Mouse (Mus musculus) erythroid progenitor cell, adult 5-6 weeks (primary cell): Measurements from ENCODE around the gene Kiz. TPM values are rescaled to one million over a fixed set of nuclear protein-coding genes. Genes with fewer than 3 reads are reported as not detected.

Source experiments
- ATAC-seq: replicated peaks from 2 replicates; pipeline ENCODE4 v1.8.0; 2016; ENCODE audit warnings: moderate number of reproducible peaks, mild to moderate bottlenecking, moderate TSS enrichment, inconsistent platforms; ENCODE audit not compliant: poor library complexity, low FRiP score, severe bottlenecking
- total RNA-seq, 2 experiments: library from RNA; stranded (forward) in 1 of 2; stranded (reverse) in 1 of 2; fragments of 150-400 nt in 1 of 2; fragments of 186-747, 209-891 nt in 1 of 2; gene quantifications; 2 replicates each; pipeline versions ENCODE4 v1.2.3 to v1.2.4; 2015 to 2017; ENCODE audit warnings: low replicate concordance in 2 of 2

Gene Kiz
- total RNA-seq (2015; ENCODE audit: low replicate concordance) (28.1 and 32.4 TPM in 2 replicates), total RNA-seq (2017; ENCODE audit: low replicate concordance) (25.7 and 41.7 TPM in 2 replicates)

DNA sequence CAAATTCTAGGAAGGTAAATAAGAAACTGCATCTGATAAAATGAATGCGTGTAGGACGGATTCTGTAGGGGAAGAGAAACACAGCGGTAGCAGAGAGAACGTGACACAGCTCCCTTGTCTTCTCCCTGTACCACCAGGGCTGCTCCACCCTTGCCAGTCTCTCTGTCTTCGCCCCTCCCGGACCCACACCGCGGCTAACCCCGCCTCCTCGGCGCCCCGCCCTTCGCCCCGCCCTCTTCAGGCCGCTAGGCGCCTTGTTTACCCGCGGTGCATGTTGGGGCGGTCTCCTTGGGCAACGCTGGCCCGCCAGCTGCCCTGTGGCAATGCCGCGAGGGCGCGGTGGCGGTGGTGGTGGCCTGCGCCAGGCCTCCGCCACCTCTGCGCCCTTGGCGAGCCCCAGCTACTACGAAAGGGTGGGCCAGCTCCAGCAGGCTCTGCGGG, at the start of gene Kiz:
TSS of gene Kiz (plus strand) at position 266 of the 441 bp plus-strand sequence.
- ATAC-seq: peak; percentile 96

DNA sequence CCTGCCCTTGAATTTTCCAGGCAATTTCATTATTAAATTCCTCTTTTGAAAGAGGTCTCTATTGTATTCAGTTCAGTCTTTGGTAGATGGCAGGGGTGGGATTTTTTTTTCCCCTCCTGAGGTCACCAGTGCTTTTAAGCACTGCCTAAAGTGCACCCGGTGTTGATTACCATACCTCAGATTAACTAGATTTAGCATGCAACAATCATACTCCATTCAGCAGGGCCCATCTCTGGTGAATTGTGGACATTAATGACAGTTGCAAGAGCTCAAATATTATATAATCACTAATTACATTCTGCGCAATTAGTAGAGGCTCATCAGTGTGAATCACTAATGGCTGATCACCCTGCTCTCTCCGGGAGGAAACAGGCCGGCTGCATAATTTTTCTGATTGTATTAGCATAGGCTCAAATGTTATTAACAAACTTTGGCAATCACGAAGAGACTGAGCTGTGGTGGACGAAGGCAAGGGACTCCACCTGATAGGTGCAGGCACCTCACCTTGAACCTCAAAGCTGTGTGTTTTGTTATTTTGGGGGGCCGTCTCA, 45.9 kb upstream of the Kiz start:
- ATAC-seq: no peak

DNA sequence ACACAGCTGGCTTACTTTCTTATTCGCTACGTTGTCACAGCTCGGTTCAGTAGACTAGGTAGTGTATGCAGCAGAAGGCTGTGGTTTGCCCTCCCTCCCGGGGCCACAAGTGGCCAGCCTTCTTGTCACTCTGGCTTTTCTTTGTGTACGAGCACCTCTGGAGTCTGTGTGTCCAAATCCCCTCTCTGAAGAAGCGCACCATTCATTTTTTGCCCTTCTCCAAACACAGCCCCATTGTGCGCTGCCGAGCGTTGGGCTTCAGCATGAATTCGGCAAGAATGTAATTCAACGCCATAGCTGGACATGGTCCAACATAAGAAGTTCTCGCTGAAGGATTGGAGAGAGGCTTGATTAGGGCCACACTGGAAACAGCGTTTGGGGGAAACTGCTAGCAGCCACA, 45.0 kb upstream of the Kiz start:
- no peak for ATAC-seq

DNA sequence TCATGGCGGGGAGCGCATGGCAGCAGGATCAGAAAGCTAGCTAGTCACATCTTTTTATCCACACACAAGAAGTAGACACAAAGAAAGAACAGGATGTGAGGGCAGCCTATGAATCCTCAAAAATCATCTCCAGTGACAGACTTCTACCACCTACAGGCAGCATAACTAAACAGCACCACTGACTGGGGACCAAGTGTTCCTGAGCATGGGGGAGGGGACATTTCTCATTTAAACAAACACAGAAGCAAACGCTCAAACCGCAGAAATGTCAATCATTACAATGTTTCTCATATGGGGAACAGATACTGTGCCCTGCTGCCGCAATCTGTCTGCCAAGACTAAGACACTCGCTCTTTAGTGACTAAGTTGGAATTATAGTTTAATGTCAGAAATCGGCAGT, 40.7 kb upstream of the Kiz start:
- ATAC-seq: no peak

DNA sequence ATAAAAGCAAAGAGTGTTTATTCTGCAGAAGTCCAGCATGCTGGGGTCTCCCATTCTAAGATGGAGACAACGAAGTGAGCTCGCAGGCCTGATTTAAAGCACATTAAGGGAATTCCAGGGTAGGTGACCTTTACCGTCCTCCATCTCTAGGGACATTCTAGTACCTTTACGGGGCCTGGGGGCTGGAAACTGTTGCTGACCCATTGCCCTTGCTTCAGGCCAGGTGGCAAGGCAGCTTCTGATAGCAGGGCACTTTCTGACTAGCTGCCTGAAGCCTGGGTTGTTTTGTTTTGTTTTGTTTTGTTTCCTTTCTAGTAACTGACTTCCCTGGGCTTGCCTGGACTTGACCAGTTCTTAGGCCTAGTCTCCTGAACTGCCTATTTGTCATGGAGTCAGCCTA, 36.6 kb upstream of the Kiz start:
- no peak for ATAC-seq

DNA sequence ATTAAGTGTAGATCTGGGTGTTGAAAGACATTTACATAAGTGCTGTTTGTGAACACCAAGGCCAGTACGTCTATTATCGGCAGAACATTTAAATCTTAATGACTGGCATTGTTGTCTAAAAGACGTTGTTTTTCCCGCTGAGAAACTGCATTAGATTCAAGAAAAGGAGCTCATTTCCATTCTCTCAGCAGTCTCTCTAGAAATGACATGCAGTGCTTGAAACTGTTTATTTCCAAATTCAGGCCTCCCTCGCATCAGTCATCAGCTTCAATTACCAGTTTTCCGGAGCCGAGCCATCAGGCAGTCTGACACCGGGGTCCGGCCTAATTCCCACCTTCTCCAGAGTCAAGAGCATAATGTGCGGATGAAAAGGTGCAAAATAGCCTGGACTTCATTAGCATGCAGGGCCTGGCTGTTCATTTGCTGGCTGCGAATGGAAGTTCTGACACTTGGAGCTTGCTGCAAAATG, 32.1 kb upstream of the Kiz start:
- ATAC-seq: no peak

DNA sequence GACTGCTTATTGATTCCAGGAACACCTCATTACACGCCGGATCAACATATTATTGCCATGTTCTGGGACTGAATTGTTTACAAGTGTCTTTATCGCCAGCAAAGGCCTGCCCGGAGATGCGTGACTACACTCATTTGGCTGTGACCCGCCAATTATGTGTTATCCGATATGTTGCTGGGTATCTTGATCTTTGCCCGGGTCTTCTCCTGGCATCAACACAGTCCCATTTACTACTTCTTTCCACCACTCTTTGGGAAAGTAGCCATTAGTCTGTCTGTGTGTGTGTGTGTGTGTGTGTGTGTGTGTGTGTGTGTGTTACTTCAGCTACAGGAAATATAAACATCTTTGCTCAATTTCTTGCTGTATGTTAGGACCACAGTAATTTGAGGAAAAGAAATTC, 31.6 kb upstream of the Kiz start:
- no peak for ATAC-seq

DNA sequence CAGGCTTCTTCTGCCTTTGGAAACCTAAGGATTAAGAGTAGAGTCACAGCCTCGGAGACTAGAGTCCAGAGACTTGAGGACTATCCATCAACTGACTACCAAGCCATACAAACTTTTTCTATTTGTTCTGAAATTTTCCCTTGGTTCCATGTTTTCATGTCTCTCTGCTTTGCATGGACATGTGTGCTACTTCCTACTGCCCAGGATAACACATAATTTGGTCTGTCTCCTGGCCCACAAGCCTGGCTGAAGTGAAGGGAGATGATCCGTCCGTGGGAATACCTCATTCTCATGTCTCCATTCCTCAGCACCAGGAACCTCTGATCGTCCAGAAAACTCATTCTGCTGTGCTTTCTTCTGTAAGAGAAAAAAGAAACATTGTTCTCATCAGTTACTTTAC, 27.7 kb upstream of the Kiz start:
- ATAC-seq: no peak

DNA sequence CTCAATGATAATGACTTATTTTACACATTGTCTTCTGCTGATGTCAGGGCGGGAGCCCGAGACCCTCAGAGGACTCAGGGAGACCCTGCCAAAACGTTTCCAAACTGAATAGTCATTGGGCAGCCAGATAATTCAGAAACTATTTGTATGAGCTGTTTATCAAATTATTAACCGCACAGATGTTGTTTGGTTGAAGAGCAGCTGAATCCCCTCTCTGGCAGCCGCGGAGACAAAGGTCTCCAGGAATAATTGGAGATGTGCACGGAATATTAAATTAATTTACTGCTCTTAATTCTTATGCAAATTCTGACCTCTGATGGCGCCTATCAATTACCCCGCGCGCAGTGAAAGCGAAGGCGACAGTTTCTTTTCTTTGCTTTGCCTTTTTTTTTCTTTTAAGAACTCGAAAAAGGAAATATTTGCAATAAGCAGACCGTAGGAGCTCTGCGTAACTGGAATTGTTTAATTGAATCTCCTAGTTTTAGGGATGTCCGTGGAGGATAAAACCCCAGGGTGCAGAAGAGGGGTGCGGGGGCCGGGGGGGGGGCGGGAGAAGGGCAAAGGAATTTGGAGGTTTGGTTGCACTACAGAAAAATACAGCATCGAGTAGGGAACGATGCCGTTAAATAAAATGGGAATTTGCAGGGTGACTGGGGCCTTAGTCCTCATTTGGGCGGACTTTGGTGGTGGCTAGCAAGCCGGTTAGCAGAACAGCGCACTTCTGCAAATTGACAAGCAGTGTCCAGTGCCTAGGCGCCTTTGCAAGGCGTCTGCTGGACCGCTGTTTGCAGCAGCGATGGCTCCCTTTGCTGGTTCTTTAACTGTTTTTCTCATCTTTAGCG, 22.2 kb upstream of the Kiz start:
- ATAC-seq: no peak

DNA sequence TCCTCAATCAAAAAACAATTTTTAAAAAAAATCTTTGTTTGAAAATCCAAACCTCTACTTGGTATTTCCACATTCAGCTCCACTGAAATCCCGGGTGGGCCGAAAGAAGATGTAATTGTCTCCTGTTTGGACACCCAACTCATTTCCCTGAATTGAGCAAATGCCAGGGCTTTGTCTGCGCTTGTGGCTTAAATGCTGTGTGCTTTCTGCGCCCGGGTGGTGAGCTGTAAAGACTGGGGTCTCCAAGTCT, 21.7 kb upstream of the Kiz start:
- ATAC-seq: no peak

DNA sequence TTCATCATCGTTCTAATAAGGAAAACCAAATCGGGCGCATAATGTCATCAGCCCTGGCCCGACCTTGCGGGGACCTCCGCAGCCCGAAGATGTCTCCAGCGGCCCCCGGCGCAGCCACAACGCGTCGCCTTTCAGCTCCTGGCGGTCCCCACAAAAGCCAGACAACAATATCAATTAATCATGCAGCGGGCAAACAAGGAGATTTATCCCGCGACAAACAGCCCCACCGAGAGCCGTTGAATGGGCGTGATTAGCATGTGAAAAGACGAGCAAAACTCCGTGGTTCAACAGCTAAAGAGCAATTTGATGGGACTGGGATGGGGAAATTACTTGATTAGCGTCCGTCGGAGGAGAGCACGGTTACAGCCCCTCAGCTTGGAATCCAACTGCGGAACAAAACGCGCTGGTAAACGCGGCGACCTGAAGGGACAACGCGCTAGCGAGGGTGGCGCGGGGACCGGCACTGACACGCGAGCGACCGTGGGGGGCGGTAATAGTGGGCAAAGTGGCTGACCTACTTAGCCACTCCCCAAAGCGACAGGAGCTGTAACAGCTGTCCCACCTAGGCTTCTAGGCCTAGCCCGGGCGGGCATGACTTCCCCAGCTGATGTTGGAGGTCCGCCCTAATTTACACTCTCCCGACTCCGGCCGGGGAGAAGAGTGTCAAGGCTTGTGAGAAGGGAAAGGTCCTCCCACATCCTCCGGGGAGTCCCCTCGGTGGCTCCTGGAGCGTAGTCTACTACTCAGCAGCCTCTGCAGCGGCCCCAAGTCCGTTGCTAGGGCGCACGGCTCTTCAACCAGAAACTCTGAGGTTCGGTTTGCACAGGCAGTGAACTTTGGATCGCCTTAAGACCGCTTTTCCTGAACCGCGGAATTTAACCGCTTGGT, 21.1 kb upstream of the Kiz start:
- no peak for ATAC-seq

DNA sequence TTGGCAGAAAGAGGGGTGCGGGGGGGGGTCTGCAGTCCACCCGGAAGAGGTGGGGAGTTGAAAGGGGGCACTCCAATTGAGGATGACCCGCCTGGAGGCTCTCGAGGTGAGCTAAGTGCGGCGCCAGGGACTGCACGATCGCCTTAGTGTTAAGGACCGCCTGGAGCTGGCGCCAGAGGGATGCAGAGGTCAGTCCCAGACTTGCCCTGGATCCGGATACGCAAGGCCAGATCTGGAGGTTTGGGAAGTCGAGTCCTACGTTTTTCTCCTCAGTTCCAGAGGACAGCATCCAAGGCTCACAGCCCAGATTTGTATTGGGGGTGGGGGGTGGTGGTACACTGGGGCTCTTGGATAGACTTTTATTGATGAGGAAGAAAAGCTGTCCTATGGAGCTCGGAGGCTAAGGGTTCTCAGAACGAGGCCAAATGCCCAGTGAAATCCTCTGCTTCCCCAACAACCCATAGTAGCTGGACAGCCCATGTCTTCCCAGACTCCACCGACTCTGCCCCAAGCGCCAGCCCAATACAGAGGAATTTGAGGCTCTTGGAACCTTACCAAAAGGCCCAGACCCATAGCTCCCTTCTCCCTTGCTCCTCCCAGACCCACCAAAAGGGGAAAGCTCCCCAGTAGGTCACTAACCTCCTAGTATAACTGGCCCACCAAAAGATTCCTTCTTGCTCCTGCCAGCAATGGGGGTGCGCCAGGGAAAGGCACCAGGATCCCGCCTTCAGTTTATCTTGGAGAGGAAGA, 20.2 kb upstream of the Kiz start:
- no peak for ATAC-seq

DNA sequence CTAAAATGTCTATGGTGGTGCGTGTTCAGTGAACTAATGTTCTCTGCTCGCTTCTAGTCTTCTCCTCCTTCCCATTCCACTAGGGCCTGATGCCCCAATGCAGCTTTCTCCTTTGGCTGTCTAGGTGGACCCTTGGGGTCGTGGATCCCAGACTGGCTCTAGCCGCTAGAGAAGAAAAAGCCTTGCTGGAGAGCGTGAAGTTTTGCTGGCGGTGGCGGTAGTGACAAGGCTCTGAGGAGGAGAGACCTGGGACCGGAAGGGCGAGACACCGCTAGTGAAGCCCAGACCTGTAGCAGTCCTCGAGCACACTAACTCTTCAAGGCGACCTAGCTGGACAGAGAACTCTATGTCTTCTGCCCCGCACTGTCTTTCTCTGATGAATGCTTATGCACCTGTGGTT, 19.4 kb upstream of the Kiz start:
- no peak for ATAC-seq

DNA sequence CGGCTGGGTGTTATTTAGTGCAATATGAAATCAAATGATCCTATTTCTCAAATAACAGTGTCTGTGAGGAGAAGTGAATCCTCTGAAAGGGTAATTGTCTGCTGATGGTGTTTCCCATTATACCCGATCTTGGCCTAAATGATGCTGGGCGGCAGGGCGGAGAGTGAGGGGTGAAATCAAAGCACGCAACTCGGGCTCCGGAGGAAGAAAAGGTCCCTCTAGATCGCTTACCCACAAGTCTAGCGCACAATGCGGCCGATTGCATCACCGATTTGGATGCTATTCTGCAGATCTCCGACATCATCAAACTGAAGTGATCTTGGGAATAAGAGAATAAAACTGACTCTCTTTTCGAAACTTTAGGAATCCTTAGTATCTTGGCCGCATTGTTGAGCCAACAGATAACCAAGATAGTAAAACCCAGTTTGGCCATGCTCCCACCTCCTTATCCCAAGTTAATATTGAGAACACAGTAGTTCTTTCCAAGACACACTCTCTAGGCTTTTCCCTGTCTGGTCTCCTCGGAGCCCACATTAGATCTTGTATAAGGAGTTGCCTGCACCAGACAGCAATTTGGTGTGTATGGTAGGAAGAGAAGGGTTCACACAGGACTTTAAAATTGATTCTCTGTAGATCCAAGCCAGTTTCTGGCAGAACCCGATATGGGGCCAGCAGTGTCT, 18.7 kb upstream of the Kiz start:
- ATAC-seq: no peak

DNA sequence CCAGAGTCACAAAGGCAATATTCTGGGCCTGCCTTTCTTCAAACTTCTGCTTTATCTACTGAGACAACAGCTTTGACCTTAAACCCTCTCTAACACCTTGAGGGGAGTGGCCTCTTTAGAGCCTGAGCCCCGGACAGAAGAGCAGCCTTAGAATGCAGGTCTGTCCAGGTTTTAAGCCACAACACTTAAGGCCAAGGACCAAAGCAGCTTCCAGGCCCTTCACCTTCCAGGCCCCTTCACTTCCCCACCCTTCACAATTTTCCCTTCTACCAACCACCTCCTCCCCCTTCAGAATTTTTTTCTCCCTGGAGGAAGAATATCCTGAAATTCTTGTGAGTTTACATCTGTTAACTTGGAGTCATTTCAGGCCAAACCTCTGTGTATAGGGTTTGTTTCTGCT, 18.0 kb upstream of the Kiz start:
- ATAC-seq: no peak

DNA sequence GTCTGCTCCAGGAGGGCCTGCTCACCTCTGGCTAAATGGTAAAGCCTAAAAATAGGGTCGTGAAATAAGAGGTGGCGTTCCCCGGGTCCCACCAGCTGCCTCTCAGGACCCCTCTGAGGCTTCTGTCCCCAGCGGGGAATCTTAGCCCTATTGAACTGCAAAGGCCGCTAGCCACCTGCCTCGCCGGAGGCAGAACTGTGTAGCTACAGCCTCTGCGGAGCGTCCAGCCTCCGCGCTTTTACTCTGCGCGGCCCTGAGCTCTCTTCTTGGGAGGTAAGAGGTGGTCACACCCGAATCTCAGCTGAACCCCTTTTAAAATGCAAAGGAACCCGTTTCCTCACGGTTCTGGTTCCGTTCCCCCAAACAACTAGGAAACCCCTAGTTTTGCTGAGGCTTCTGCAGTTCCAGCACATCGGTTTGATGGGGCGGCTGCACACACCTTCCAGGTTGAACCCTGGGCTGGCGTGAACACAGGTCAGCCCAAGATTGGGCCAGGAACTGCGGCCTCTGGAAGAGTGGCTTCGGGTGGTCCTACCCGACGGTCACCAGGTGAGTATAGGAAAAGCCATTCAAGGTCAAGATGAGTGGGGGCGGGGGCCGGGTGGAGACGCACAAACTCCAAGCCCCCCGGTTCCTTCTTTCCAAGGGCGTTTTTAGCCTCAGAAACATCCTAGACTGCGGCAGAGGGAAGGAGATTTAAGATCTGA, 16.9 kb upstream of the Kiz start:
- ATAC-seq: no peak

DNA sequence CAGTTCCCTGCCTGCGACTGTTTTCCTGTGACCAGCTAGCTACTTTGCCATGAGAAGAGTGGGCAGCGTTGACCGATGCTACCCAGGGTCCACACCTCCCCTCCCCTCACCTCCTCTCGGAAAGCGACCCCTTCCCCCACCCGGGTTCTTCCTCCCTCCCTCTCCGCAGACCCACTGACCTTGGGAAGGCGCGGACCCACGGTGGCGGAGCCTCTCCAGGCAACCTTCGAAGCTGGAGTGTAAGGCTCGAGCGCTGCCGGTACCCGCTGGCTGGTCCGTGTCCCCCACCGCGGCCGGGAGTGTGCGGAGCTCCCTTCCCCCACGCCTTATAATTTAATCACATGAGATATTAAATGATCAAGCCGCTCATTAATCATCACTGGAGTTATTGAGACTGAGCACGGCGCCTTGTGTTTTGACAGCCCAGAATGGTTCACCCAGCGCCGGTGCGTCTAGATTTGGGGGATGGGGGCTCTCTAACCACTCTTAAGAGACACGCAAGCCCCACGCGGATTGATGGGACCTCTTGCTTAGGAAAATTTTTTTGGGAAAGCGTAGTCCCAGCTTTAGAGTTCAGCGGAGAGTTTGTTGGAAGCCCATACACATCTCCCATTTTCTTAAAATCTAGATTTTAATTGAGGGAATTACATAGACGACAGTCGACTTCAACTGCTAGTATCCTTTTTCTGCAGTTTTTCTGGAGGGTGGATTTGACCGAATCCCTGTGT, 16.2 kb upstream of the Kiz start:
- no peak for ATAC-seq

DNA sequence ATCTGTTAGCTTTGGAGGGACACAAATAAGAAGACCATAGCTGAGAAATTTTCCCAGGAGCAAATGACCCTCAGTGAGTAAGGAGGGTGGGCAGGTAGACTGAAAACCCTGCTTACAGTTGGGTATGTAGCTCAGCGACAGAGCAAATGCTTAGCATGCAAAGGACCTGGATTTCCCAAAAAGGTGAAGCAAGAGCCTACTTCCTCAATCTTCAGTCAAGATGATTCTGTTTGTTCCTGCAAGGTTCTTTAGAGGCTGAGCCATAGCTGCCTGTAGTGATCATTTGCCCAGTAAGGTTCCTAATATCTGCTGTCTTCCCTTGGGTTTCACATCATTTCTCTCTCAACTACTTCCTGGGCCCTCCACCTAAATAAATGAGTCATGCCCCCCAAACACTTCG, 7.8 kb upstream of the Kiz start:
- no peak for ATAC-seq
